Mouse (Mus musculus) embryonic facial prominence, embryonic 11.5 days (tissue): ENCODE measurements around the gene Rbl1. TPM values are rescaled to one million over a fixed set of nuclear protein-coding genes. Genes with fewer than 3 reads are reported as not detected.

ENCODE experiments used
- ATAC-seq: fragments of 200-750 bp; cut with Nextera tagmentation; replicated peaks from 2 replicates; pipeline ENCODE4 v1.8.0; 2017; ENCODE audit warnings: low read depth; ENCODE audit not compliant: insufficient number of reproducible peaks, low FRiP score, low TSS enrichment
- DNase-seq: peaks from one replicate; pipeline ENCODE4 v3.0.0-alpha.2; 2015; ENCODE audit warnings: low spot score
- H3K27ac ChIP-seq: fragments of 300-500 bp; sonication (generic); replicated peaks from 2 replicates; pipeline ENCODE4 v1.5.1; 2014; ENCODE audit warnings: mild to moderate bottlenecking, low read depth, low read length, control low read depth
- H3K27me3 ChIP-seq: fragments of 300-500 bp; sonication (generic); 2 replicates; pipeline ENCODE4 v1.6.1; 2014; ENCODE audit warnings: mild to moderate bottlenecking, low read length, moderate library complexity, mixed read lengths; ENCODE audit not compliant: control insufficient read depth, insufficient read depth
- H3K36me3 ChIP-seq: fragments of 300-500 bp; sonication (generic); replicated peaks from 2 replicates; pipeline ENCODE4 v1.6.1; 2014; ENCODE audit warnings: low read depth, mild to moderate bottlenecking, low read length, moderate library complexity, mixed read lengths; ENCODE audit not compliant: control insufficient read depth, insufficient read depth
- H3K4me1 ChIP-seq: fragments of 300-500 bp; sonication (generic); 2 replicates; pipeline ENCODE4 v1.6.1; 2014; ENCODE audit warnings: low read length, mixed read lengths; ENCODE audit not compliant: control insufficient read depth, insufficient read depth
- H3K4me2 ChIP-seq: fragments of 300-500 bp; sonication (generic); 2 replicates; pipeline ENCODE4 v1.6.1; 2014; ENCODE audit warnings: low read depth, mild to moderate bottlenecking, control low read depth, low read length, moderate library complexity
- H3K4me3 ChIP-seq: fragments of 300-500 bp; sonication (generic); 2 replicates; pipeline ENCODE4 v1.5.1; 2014; ENCODE audit warnings: low read depth, low read length, control low read depth
- H3K9ac ChIP-seq: fragments of 300-500 bp; sonication (generic); replicated peaks from 2 replicates; pipeline ENCODE4 v1.6.1; 2014; ENCODE audit warnings: mild to moderate bottlenecking, control low read depth, low read length
- H3K9me3 ChIP-seq: fragments of 300-500 bp; sonication (generic); replicated peaks from 2 replicates; pipeline ENCODE4 v1.6.1; 2016; ENCODE audit warnings: mild to moderate bottlenecking, low read length, inconsistent platforms, mixed read lengths; ENCODE audit not compliant: control insufficient read depth
- WGBS: fragments of 180-500 bp; shearing (Covaris S2); extraction: QIAGEN DNeasy Blood & Tissue Kit; methylation state at CpG from one replicate; pipeline ENCODE4 v1.1.7; 2014; 5-methylcytosine and 5-hydroxymethylcytosine counted together
- polyA plus RNA-seq: library from polyadenylated mRNA; unstranded; fragments of >200 nt; fragmentation: Nextera tagmentation; extraction: Ambion mirVana; gene quantifications from 2 replicates; pipeline ENCODE4 v1.2.1, GENCODE M21; 2014

Gene Rbl1
- polyA plus RNA-seq, 1 experiment from 2014 or later: 40.4 TPM

DNA sequence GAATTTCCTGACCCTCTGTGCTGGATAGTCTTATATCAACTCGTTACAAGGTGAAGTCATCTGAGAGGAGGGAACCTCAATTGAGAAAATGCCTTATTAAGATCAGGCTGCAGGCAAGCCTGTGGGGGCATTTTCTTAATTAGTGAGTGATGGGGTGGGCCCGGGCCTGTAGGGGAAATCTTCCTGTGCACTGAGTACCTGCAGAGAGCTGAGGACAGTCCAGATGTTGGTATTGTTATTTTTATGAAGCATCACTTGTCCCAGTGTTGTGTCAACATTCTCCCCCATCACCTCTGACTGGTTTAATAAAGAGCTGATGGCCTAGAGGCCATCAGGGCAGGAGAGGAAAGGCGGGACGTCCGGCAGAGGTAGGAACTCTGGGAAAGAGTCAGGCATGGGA is 60.2 kb downstream of the Rbl1 start:
- no peaks in the 10 kb centered on the region for H3K27me3 ChIP-seq
- no peak overlapping the region for H3K27ac ChIP-seq
- DNase-seq (no peak), ATAC-seq (no peak)
- H3K4me2 ChIP-seq: no peak overlapping the region
- no peaks in the 10 kb centered on the region for H3K4me1 ChIP-seq
- peaks cover 6% of the 10 kb centered on the region for H3K36me3 ChIP-seq
- 72% methylated on average over 5 of the region's 5 CpGs for WGBS
- no peaks in the 10 kb centered on the region for H3K9me3 ChIP-seq
- no peak overlapping the region for H3K9ac ChIP-seq
- H3K4me3 ChIP-seq: no peak overlapping the region

DNA sequence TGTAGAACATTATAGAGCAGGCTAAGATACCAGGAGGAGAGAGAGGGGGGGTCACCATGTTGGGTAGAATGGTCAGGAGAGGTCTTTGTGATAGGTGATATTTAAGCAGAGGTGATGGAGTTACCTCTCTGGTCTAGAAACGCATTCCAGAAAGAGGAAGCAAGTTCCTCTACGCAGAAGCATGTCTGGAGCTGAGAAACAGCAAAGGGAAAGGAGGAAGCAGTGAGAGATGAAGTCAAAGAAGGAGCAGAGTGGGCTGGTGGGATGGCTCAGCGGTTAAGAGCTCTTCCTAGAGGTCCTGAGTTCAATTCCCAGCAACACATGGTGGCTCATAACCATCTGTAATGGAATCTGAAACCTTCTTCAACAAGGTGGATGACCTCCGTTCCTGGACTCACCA is 62.4 kb downstream of the Rbl1 start:
- Histone ChIP-seq H3K9ac (no peak overlapping the region), H3K36me3 (no peaks in the 10 kb centered on the region), H3K27ac (no peak overlapping the region), H3K4me1 (no peaks in the 10 kb centered on the region), H3K9me3 (no peaks in the 10 kb centered on the region), H3K27me3 (no peaks in the 10 kb centered on the region), H3K4me3 (no peak overlapping the region), H3K4me2 (no peak overlapping the region)
- DNase-seq (no peak), ATAC-seq (no peak)
- 86% methylated on average over 4 of the region's 4 CpGs for whole genome bisulfite sequencing

DNA sequence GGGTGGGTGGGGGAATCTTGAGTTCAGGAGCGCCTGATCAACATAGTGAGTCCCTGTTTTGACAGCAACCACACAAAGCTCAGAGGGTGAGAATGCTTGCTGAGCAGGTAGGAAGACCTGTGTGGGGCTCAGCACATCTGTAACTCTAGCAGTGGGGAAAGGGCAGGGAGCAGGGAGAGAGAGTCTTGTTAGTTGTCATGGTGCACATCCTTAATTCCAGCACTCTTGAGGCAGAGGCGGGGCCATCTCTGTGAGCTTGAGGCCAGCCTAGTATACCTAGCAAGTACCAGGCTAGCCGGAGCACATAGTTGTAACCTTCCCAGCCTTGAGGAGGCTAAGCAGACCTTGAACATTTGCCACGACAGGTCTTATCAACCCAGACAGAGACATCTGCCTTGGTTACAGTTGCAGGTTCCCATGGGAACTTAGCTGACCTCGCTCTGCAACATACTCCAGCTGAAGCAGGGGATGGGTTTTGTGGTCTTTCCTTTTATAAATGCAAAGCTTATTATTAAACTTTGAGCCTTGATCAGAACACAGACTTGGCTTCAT is 65.0 kb downstream of the Rbl1 start:
- Histone ChIP-seq H3K4me3 (no peak overlapping the region), H3K9me3 (no peaks in the 10 kb centered on the region), H3K36me3 (no peaks in the 10 kb centered on the region), H3K4me1 (no peaks in the 10 kb centered on the region), H3K9ac (no peak overlapping the region), H3K27me3 (no peaks in the 10 kb centered on the region), H3K27ac (no peak overlapping the region), H3K4me2 (no peak overlapping the region)
- no peak for ATAC-seq
- WGBS: 85% methylated on average over 5 of the region's 5 CpGs
- DNase-seq: no peak

DNA sequence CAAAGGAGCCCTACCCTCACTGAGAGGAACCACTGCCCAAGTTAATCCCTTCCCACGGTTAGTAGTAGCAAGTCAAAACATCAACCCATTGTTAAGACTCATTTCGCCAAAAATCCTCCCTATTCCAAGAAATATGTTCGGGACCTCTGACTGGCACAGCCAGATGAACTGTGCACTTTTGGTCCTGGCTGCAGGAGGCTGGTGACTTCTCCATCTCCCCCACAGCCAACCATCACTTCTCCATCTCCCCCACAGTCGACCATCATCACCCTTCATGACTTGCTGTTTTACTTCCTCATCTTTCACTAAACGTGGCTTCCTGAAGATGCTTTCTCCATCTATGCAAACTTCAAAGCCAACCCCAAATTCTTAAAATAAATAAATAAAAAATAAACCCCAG is 65.5 kb downstream of the Rbl1 start:
- Histone ChIP-seq H3K9me3 (no peaks in the 10 kb centered on the region), H3K27ac (no peak overlapping the region), H3K4me2 (no peak overlapping the region), H3K36me3 (no peaks in the 10 kb centered on the region), H3K4me3 (no peak overlapping the region), H3K27me3 (no peaks in the 10 kb centered on the region), H3K4me1 (no peaks in the 10 kb centered on the region), H3K9ac (no peak overlapping the region)
- 71% methylated on average over 5 of the region's 5 CpGs for WGBS
- DNase-seq: no peak
- ATAC-seq: no peak

DNA sequence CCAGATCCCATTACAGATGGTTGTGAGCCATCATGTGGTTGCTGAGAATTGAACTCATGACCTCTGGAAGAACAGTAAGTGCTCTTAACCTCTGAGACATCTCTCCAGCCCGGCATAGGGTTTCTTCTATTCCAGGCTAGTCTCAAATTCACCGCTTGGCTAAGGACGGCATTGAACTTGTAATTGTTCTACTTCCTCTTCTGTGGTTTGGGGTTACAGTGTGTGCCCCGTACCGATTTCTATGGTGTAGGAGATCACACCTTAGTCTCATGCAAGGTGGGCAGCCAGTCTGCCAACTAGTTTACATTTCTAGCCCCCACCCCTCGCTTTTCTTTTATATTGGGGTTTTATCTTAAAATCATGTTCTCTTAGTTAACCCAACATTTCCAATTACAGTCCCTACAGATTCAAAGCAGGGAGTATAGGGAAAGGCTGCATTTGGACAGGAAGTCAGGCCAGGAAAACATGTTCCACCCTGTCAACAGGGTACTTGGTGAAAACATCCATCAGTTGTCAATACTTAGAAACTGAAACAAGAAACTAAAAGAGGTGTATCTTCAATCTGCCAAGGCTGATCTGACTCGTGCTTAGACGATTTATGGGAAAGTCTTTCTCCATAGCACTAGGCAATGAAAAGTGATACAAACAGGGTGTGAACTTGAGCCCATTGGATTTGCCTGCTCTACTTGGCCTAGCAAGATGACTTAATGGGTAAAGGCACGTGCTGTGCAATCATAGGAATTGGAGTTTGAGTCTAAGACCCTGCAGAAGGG is 66.2 kb downstream of the Rbl1 start:
- WGBS: 86% methylated on average over 9 of the region's 9 CpGs
- no peaks in the 10 kb centered on the region for H3K4me1 ChIP-seq
- H3K4me2 ChIP-seq: no peak overlapping the region
- no peaks in the 10 kb centered on the region for H3K36me3 ChIP-seq
- no peaks in the 10 kb centered on the region for H3K9me3 ChIP-seq
- H3K27me3 ChIP-seq: no peaks in the 10 kb centered on the region
- DNase-seq (no peak), ATAC-seq (no peak)
- no peak overlapping the region for H3K9ac ChIP-seq
- no peak overlapping the region for H3K4me3 ChIP-seq
- no peak overlapping the region for H3K27ac ChIP-seq

- no peak for ATAC-seq
- H3K4me1 ChIP-seq: no peaks in the 10 kb centered on the region
- no peaks in the 10 kb centered on the region for H3K36me3 ChIP-seq
- no peak overlapping the region for H3K27ac ChIP-seq
- no peak overlapping the region for H3K4me2 ChIP-seq
- no peak for DNase-seq
- no peaks in the 10 kb centered on the region for H3K27me3 ChIP-seq
- 85% methylated on average over 2 of the region's 2 CpGs for WGBS
- no peaks in the 10 kb centered on the region for H3K9me3 ChIP-seq
- H3K4me3 ChIP-seq: no peak overlapping the region
- H3K9ac ChIP-seq: no peak overlapping the region
Measured at GRCm38 (mm10) chr2:157136646-157137045, 67.7 kb downstream of the Rbl1 start.

- Histone ChIP-seq H3K27me3 (no peaks in the 10 kb centered on the region), H3K36me3 (no peaks in the 10 kb centered on the region), H3K4me3 (no peak overlapping the region), H3K4me1 (no peaks in the 10 kb centered on the region), H3K9me3 (no peaks in the 10 kb centered on the region), H3K27ac (no peak overlapping the region), H3K9ac (no peak overlapping the region), H3K4me2 (no peak overlapping the region)
- ATAC-seq (no peak), DNase-seq (no peak)
- 87% methylated on average over 4 of the region's 4 CpGs for WGBS
Measured at GRCm38 (mm10) chr2:157136176-157136575, 68.2 kb downstream of the Rbl1 start.

GRCm38 (mm10) chr2:157135529-157136120 is 68.7 kb downstream of the Rbl1 start:
- H3K4me1 ChIP-seq: no peaks in the 10 kb centered on the region
- no peak for ATAC-seq

More at GRCm38 (mm10) chr2:157135529-157136120, 68.7 kb downstream of the Rbl1 start:
- H3K27me3 ChIP-seq: no peaks in the 10 kb centered on the region
- H3K4me3 ChIP-seq: peak overlapping the region; percentile 72
- no peak overlapping the region for H3K27ac ChIP-seq
- no peak for DNase-seq
- H3K36me3 ChIP-seq: no peaks in the 10 kb centered on the region
- peak overlapping the region; percentile 68 for H3K9ac ChIP-seq
- H3K4me2 ChIP-seq: peak overlapping the region; percentile 82
- no peaks in the 10 kb centered on the region for H3K9me3 ChIP-seq
- WGBS: 89% methylated on average over 10 of the region's 10 CpGs
